ENCODE assay signal across 7 mouse cellular contexts in genomic region chr4:103112651-103113050, GRCm38 (mm10). TPM values are rescaled to one million over a fixed set of nuclear protein-coding genes. Genes with fewer than 3 reads are reported as not detected.
DNase-seq lines count a peak whose midpoint lies in the region; ATAC-seq and TF ChIP-seq lines count a peak whose summit lies in the region.

No protein-coding gene starts in this region.

- no peaks in the 10 kb centered on the region for H3K9me3 ChIP-seq in hindbrain, embryonic 10.5 days
- H3K9me3 ChIP-seq in stomach, embryonic 16.5 days (replicated peaks; ENCODE audit: control insufficient read depth, low read length), result no peaks in the 10 kb centered on the region

- no peak for ATAC-seq in stomach, embryonic 16.5 days (ENCODE audit: insufficient read depth, low FRiP score)

- no peak for DNase-seq in testis, postnatal 14 days (ENCODE audit: low spot score)
- no peak for DNase-seq in hindbrain, embryonic 10.5 days (ENCODE audit: low spot score)
- peak; percentile 55 for DNase-seq in lung, adult 2 months
- DNase-seq in cerebellum, adult 8-10 months, result no peak
- DNase-seq in natural killer cell, adult 2 months (ENCODE audit: low spot score in 2 of 2), result no peak

- no peak overlapping the region for H3K27ac ChIP-seq in testis, adult 2 months (ENCODE audit: control insufficient read depth, insufficient read depth, low read depth, low read length)
- H3K27ac ChIP-seq in hindbrain, embryonic 10.5 days, result no peak overlapping the region
- no peak overlapping the region for H3K27ac ChIP-seq in stomach, embryonic 16.5 days (ENCODE audit: low read length)

- peak overlapping the region; percentile 95 for H3K4me3 ChIP-seq in testis, adult 2 months (ENCODE audit: control insufficient read depth, low read depth, low read length)
- peak overlapping the region; percentile 86 for H3K4me3 ChIP-seq in hindbrain, embryonic 10.5 days
- H3K4me3 ChIP-seq in lung, adult 2 months (replicated peaks; ENCODE audit: extremely low read depth, low read depth, low read length), result no peak overlapping the region
- H3K4me3 ChIP-seq in stomach, embryonic 16.5 days (replicated peaks; ENCODE audit: low read length), result peak overlapping the region; percentile 77; the same call in 1 of the 2 replicates

- no peaks in the 10 kb centered on the region for H3K27me3 ChIP-seq in testis, adult 2 months (ENCODE audit: control insufficient read depth, insufficient read depth, low read length)
- no peaks in the 10 kb centered on the region for H3K27me3 ChIP-seq in hindbrain, embryonic 10.5 days (ENCODE audit: insufficient read depth, poor library complexity, severe bottlenecking)
- no peaks in the 10 kb centered on the region for H3K27me3 ChIP-seq in stomach, embryonic 16.5 days (ENCODE audit: control insufficient read depth, insufficient read depth, low read length)

- 78% methylated on average over 7 of the region's 7 CpGs for WGBS in hindbrain, embryonic 10.5 days
- WGBS in lung, adult 2 months, result 51% methylated on average over 7 of the region's 7 CpGs
- 57% methylated on average over 7 of the region's 7 CpGs for WGBS in stomach, embryonic 16.5 days

- H3K4me2 ChIP-seq in stomach, embryonic 16.5 days (ENCODE audit: low read depth, low read length), result peak overlapping the region; percentile 68

- no peak for TF ChIP-seq CTCF in testis, adult 2 months (IDR thresholded peaks at IDR 0.05; ENCODE audit: control insufficient read depth, insufficient read depth, insufficient replicate concordance, low read depth, low read length)
- TF ChIP-seq CTCF in lung, adult 2 months (IDR thresholded peaks at IDR 0.05; ENCODE audit: insufficient read depth, low read length), result no peak

- H3K9ac ChIP-seq in stomach, embryonic 16.5 days (ENCODE audit: low read length), result no peak overlapping the region

- no peak for TF ChIP-seq POLR2A in testis, adult 2 months (IDR thresholded peaks at IDR 0.05; ENCODE audit: control insufficient read depth, low read depth, low read length)
- no peak for TF ChIP-seq POLR2A in lung, adult 2 months (IDR thresholded peaks at IDR 0.05; ENCODE audit: borderline replicate concordance, extremely low read depth, low read depth, low read length)

- peaks cover 5% of the 10 kb centered on the region for H3K4me1 ChIP-seq in testis, adult 2 months (ENCODE audit: control insufficient read depth, insufficient read depth, low read length)
- peaks cover 33% of the 10 kb centered on the region for H3K4me1 ChIP-seq in hindbrain, embryonic 10.5 days (replicated peaks)
- peaks cover 6% of the 10 kb centered on the region for H3K4me1 ChIP-seq in lung, adult 2 months (ENCODE audit: control insufficient read depth, insufficient read depth, low read length)
- peaks cover 14% of the 10 kb centered on the region for H3K4me1 ChIP-seq in stomach, embryonic 16.5 days (ENCODE audit: control insufficient read depth, insufficient read depth, low read length)

- no peaks in the 10 kb centered on the region for H3K36me3 ChIP-seq in testis, adult 2 months (ENCODE audit: control insufficient read depth, insufficient read depth, low read length)
- peaks cover 36% of the 10 kb centered on the region for H3K36me3 ChIP-seq in hindbrain, embryonic 10.5 days
- peaks cover 5% of the 10 kb centered on the region; the same call in 1 of the 2 replicates for H3K36me3 ChIP-seq in stomach, embryonic 16.5 days (ENCODE audit: control insufficient read depth, insufficient read depth, low read length)

RNA-seq across cellular contexts. Expression of gene Mier1, which starts 1.5 kb away (rescaled TPM):
- 14.3 and 15.8 TPM in 2 replicates for polyA plus RNA-seq in testis, adult 2 months (2012; rRNA removed)
- polyA plus RNA-seq in hindbrain, embryonic 10.5 days (2016; fragmentation: Nextera tagmentation; extraction: Ambion mirVana), result 29.6 and 34.8 TPM in 2 replicates
- polyA plus RNA-seq in lung, adult 2 months (2012; rRNA removed), result 9.5 and 13.9 TPM in 2 replicates
- polyA plus RNA-seq in stomach, embryonic 16.5 days (2015; fragmentation: Nextera tagmentation; extraction: Ambion mirVana), result 33.6 and 39.6 TPM in 2 replicates

RNA-seq across cellular contexts. Expression of gene Wdr78, which starts 1.7 kb away (rescaled TPM):
- 21.7 and 25.2 TPM in 2 replicates for polyA plus RNA-seq in testis, adult 2 months (2012; rRNA removed)
- 4.6 and 5.6 TPM in 2 replicates for polyA plus RNA-seq in hindbrain, embryonic 10.5 days (2016; fragmentation: Nextera tagmentation; extraction: Ambion mirVana)
- polyA plus RNA-seq in lung, adult 2 months (2012; rRNA removed), result 2.8 and 5.6 TPM in 2 replicates
- 1.9 and 2.6 TPM in 2 replicates for polyA plus RNA-seq in stomach, embryonic 16.5 days (2015; fragmentation: Nextera tagmentation; extraction: Ambion mirVana)
